Mouse (Mus musculus) forebrain, embryonic 16.5 days (tissue): Measurements from ENCODE around the gene Nmrk1. TPM values are rescaled to one million over a fixed set of nuclear protein-coding genes. Genes with fewer than 3 reads are reported as not detected.

Experiments used
- ATAC-seq: fragments of 200-750 bp; cut with Nextera tagmentation; 2 replicates; pipeline ENCODE4 v1.8.0; 2017; ENCODE audit warnings: mild to moderate bottlenecking, moderate library complexity
- H3K27ac ChIP-seq: fragments of 300-500 bp; sonication (generic); 2 replicates; pipeline ENCODE4 v1.5.1; 2014; ENCODE audit warnings: low read length, control low read depth
- H3K27me3 ChIP-seq: fragments of 300-500 bp; sonication (generic); replicated peaks from 2 replicates; pipeline ENCODE4 v1.6.1; 2014; ENCODE audit warnings: low read length; ENCODE audit not compliant: control insufficient read depth, insufficient read depth
- H3K36me3 ChIP-seq: fragments of 300-500 bp; sonication (generic); 2 replicates; pipeline ENCODE4 v1.6.1; 2014; ENCODE audit not compliant: control insufficient read depth, insufficient read depth
- H3K4me1 ChIP-seq: fragments of 300-500 bp; sonication (generic); replicated peaks from 2 replicates; pipeline ENCODE4 v1.6.1; 2014; ENCODE audit warnings: low read length; ENCODE audit not compliant: control insufficient read depth, insufficient read depth
- H3K4me2 ChIP-seq: fragments of 300-500 bp; sonication (generic); 2 replicates; pipeline ENCODE4 v1.6.1; 2014; ENCODE audit warnings: mild to moderate bottlenecking, low read length, control low read depth
- H3K4me3 ChIP-seq: fragments of 300-500 bp; sonication (generic); replicated peaks from 2 replicates; pipeline ENCODE4 v1.5.1; 2014; ENCODE audit warnings: mild to moderate bottlenecking, low read length, control low read depth
- H3K9ac ChIP-seq: fragments of 300-500 bp; sonication (generic); replicated peaks from 2 replicates; pipeline ENCODE4 v1.6.1; 2014; ENCODE audit warnings: low read depth, low read length, control low read depth
- H3K9me3 ChIP-seq: fragments of 300-500 bp; sonication (generic); 2 replicates; pipeline ENCODE4 v1.6.1; 2016; ENCODE audit warnings: low read length; ENCODE audit not compliant: control insufficient read depth
- WGBS: fragments of 180-500 bp; shearing (Covaris S2); extraction: QIAGEN DNeasy Blood & Tissue Kit; methylation state at CpG from one replicate; pipeline ENCODE4 v1.1.7; 2014; 5-methylcytosine and 5-hydroxymethylcytosine counted together
- polyA plus RNA-seq: library from polyadenylated mRNA; unstranded; fragments of >200 nt; fragmentation: Nextera tagmentation; extraction: Ambion mirVana; gene quantifications from 2 replicates; pipeline ENCODE4 v1.2.1, GENCODE M21; 2015

Nmrk1 gene
- polyA plus RNA-seq, 1 experiment from 2014 or later, result 4.0 TPM

DNA sequence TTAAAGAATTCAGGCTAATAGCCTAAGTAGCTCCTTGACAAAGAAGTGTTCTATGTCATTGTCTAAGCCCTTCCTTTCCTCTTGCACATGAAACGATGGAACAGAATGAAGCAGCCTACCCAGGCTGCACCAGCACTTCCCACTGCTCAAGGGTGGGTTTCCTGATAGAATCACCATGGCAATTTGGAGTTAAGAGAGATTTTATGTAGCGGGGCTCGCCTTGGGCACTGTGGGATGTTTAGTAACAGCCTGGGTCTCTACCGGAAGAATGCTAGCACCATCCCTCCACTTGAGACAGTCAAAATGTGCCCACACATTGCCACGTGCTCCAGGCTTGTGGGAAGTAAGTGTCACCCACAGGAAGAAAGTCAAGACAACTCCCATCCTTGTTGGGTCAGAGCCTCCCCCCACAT, 40.8 kb upstream of the Nmrk1 start:
- Histone ChIP-seq H3K9me3 (no peaks in the 10 kb centered on the region), H3K4me3 (no peak overlapping the region), H3K4me1 (no peaks in the 10 kb centered on the region), H3K4me2 (no peak overlapping the region), H3K27me3 (no peaks in the 10 kb centered on the region), H3K36me3 (no peaks in the 10 kb centered on the region), H3K9ac (no peak overlapping the region), H3K27ac (no peak overlapping the region)
- ATAC-seq, result no peak
- WGBS, result 45% methylated on average over 5 of the region's 5 CpGs

DNA sequence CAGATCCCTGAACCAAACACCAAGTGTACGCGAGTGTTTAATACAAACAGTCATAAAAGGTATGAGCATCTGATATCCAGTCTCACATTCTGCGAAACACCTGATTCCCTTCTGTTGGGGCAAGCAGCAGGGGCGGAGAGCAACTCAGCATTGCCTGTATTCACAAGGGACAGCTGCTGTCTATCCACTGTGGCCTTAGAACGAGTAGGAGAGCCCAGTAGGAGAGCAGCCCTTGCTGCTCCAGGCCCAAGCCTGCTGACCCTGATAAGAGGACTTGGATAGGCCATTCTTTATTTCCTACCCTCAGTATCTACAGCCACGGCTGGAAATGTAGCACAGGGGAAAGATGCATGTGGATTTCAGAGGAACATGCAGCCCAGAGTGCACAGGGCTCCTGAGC, 38.8 kb upstream of the Nmrk1 start:
- ATAC-seq, result no peak
- no peak overlapping the region for H3K27ac ChIP-seq
- H3K4me3 ChIP-seq, result no peak overlapping the region
- no peaks in the 10 kb centered on the region for H3K27me3 ChIP-seq
- H3K9me3 ChIP-seq, result no peaks in the 10 kb centered on the region
- H3K36me3 ChIP-seq, result no peaks in the 10 kb centered on the region
- no peak overlapping the region for H3K9ac ChIP-seq
- no peak overlapping the region for H3K4me2 ChIP-seq
- 84% methylated on average over 6 of the region's 6 CpGs for WGBS
- no peaks in the 10 kb centered on the region for H3K4me1 ChIP-seq

DNA sequence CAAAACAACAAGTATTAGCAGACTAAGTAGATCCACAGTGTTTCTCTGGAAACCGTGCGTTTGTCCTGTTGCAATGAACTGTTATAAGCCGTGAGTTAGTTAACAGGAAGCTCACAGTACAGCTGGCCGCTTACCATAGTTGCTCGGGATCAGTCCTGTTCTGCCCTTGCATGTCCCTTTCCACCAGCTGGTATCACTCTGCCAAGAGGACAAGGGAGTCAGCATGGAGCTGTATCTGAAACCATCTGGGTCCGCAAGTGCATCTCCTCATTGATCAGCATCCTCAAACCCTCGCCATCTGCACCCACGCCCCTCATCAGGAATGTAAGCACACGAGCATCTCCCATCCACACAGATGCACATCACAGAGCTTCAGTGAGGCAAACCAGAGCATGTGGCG, 38.0 kb upstream of the Nmrk1 start:
- H3K9ac ChIP-seq, result no peak overlapping the region
- no peaks in the 10 kb centered on the region for H3K36me3 ChIP-seq
- no peaks in the 10 kb centered on the region for H3K27me3 ChIP-seq
- H3K9me3 ChIP-seq, result no peaks in the 10 kb centered on the region
- H3K4me3 ChIP-seq, result no peak overlapping the region
- WGBS, result 83% methylated on average over 10 of the region's 10 CpGs
- H3K4me1 ChIP-seq, result no peaks in the 10 kb centered on the region
- no peak overlapping the region for H3K27ac ChIP-seq
- no peak overlapping the region for H3K4me2 ChIP-seq
- ATAC-seq, result no peak

DNA sequence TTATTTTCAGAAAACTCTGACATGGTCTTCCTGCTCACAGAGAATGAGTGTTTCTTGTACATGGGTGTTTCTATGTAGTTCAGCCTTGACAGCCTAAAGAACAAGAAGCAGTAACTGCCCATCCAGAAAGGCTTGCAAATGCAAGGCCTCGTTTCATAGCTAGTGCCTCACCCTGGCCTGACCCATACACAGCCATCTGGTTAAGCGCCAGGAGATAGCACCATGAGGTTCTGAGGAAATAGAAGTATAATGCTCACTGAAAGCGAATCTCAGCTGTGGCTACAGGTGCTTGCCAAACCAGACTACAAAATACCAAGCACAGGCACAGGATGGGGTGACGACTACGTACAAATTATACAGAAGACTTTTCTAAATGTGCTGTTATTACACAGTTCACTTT, 34.9 kb upstream of the Nmrk1 start:
- Histone ChIP-seq H3K9ac (no peak overlapping the region), H3K36me3 (no peaks in the 10 kb centered on the region), H3K4me1 (no peaks in the 10 kb centered on the region), H3K27me3 (no peaks in the 10 kb centered on the region), H3K4me3 (no peak overlapping the region), H3K27ac (no peak overlapping the region), H3K9me3 (no peaks in the 10 kb centered on the region), H3K4me2 (no peak overlapping the region)
- 89% methylated on average over 5 of the region's 5 CpGs for WGBS
- ATAC-seq, result no peak

DNA sequence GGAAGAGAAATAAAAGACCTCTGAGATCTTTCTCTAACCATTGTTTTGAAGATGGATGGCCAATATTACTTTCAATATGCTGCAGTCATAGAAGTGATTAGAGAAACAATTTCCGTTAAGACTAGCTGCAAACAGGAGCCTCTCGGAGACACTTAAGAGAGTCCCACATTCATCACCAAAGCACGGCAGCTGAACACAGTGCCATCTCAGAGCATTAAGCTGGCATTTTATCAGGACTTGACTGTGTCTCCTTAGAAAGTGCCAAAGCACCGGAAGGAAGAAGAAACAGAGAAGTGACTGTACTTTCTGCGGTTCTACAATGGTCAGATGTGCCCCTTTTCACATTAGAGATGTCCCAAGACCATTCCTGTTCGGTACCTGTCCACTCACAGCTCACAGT, 34.0 kb upstream of the Nmrk1 start:
- Histone ChIP-seq H3K27me3 (no peaks in the 10 kb centered on the region), H3K27ac (no peak overlapping the region), H3K36me3 (no peaks in the 10 kb centered on the region), H3K9ac (no peak overlapping the region), H3K4me1 (no peaks in the 10 kb centered on the region), H3K9me3 (no peaks in the 10 kb centered on the region), H3K4me2 (no peak overlapping the region), H3K4me3 (no peak overlapping the region)
- 89% methylated on average over 6 of the region's 6 CpGs for WGBS
- no peak for ATAC-seq

DNA sequence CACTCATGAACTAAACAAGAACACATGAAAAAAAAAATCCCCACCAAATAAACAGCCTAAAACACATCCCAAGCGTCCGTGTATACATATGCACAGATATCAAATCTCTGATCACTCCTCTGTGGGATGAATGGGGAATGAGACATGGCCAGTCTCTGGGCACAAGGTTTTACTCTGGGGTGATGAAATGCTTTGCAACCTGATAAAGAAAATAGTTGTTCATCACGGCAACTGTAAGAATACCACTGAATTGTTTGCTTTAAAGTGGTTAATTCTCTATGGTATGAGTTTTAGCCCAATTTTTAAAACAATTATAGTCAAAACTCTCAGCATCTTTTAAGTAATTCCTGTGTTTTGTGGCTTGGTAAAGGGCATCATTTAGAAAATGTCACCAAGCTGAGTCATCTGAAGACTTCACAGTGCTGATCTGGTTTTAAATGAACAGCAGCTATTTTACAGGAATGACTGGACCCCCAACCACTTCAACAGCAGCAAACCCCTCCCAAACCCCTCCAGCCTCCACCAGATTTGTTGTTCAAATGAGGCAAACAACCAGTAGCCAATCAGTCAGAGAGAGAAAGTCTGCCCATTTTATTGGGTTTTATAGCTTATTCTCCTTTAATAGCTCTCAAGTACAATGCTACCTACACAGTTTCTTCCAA, 33.4 kb upstream of the Nmrk1 start:
- Histone ChIP-seq H3K9me3 (no peaks in the 10 kb centered on the region), H3K36me3 (no peaks in the 10 kb centered on the region), H3K4me2 (no peak overlapping the region), H3K4me1 (no peaks in the 10 kb centered on the region), H3K27me3 (no peaks in the 10 kb centered on the region), H3K9ac (no peak overlapping the region), H3K27ac (no peak overlapping the region), H3K4me3 (no peak overlapping the region)
- no peak for ATAC-seq
- WGBS, result 94% methylated on average over 3 of the region's 3 CpGs

DNA sequence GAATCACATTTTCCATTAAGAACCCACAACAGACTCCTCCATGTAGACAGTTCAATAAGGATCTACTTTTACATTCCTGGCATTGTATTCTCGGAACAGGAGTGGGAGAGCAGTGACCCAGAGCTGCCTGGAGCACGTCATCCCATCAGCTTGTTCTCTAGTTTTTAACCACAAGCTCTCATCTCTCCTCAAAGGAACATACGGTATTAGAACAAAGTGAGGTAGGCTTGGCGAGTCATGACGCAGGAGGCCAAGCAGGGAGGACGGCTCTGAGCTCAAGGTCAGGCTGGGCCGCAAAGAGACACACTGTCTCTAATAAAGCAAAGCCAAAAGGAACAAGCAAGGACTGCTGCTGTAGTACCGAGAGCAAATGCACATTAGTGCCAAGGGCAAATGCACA, 32.7 kb upstream of the Nmrk1 start:
- Histone ChIP-seq H3K4me1 (no peaks in the 10 kb centered on the region), H3K4me3 (no peak overlapping the region), H3K36me3 (no peaks in the 10 kb centered on the region), H3K27me3 (no peaks in the 10 kb centered on the region), H3K4me2 (no peak overlapping the region), H3K9ac (no peak overlapping the region), H3K9me3 (no peaks in the 10 kb centered on the region), H3K27ac (no peak overlapping the region)
- ATAC-seq, result no peak
- WGBS, result 85% methylated on average over 8 of the region's 8 CpGs

DNA sequence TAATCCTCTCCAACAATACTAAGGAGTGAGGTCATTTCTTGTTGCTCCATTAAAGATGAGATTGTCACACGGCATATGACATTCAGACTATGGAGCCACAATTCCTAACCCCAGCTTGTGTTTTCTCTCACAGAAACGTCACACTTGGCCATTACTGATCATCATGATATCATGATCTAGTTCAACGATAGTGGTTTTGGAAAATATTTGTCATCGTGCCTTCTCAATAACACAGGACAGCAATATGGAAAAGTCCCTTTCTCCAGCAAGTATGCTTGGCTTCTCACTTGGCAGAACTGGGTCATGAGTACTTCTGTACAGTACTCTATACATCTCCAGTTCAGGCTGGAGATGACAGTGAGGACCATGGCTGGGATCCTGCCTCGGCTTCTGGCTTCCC, 32.1 kb upstream of the Nmrk1 start:
- ATAC-seq, result no peak
- no peak overlapping the region for H3K9ac ChIP-seq
- no peaks in the 10 kb centered on the region for H3K4me1 ChIP-seq
- H3K27ac ChIP-seq, result no peak overlapping the region
- no peaks in the 10 kb centered on the region for H3K9me3 ChIP-seq
- H3K27me3 ChIP-seq, result no peaks in the 10 kb centered on the region
- no peak overlapping the region for H3K4me3 ChIP-seq
- H3K4me2 ChIP-seq, result no peak overlapping the region
- H3K36me3 ChIP-seq, result no peaks in the 10 kb centered on the region
- 88% methylated on average over 5 of the region's 5 CpGs for WGBS

DNA sequence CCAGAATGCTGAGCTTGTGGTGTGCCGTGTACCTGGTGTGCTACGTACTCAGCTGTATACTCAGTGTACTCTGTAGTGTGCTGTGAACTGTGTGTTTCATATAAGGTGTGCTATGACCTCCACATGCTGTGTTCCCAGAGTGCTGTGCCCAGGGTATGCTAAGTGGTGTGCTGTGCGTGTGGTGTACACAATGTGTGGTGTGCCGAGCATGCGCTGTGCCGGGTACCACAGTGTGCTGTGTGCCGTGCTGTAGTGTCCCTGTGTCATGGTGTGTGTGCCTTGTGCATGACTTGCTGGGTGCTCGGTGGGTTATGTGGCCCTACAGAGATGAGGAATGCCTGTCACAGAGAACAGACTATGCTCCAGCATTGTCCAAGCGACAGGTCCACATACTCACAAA, 31.1 kb upstream of the Nmrk1 start:
- ATAC-seq, result no peak
- 94% methylated on average over 9 of the region's 9 CpGs for WGBS
- H3K27me3 ChIP-seq, result no peaks in the 10 kb centered on the region
- no peaks in the 10 kb centered on the region for H3K36me3 ChIP-seq
- H3K9me3 ChIP-seq, result no peaks in the 10 kb centered on the region
- H3K9ac ChIP-seq, result no peak overlapping the region
- H3K4me3 ChIP-seq, result no peak overlapping the region
- no peak overlapping the region for H3K27ac ChIP-seq
- no peaks in the 10 kb centered on the region for H3K4me1 ChIP-seq
- no peak overlapping the region for H3K4me2 ChIP-seq

DNA sequence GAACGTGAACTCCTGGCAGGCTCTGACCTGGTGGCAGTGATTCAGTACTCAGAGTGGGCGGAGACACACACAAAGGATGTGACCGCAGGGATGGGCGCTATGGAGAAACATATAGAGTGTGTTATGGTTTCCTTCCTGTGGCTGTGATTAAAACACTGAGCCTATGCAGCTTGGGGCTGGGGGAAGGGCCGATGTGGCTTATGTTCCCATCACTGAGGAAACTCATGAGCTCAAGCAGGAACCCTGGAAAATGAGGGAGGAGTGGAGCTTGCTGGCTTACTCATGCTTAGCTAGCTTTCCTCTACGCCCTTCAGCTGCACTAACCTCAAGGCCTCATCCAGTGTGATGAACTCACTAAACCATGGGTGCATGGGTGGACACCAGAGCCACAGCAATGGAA, 28.7 kb upstream of the Nmrk1 start:
- H3K4me2 ChIP-seq, result no peak overlapping the region
- WGBS, result 75% methylated on average over 6 of the region's 6 CpGs
- no peaks in the 10 kb centered on the region for H3K9me3 ChIP-seq
- no peak overlapping the region for H3K4me3 ChIP-seq
- no peak overlapping the region for H3K27ac ChIP-seq
- H3K27me3 ChIP-seq, result no peaks in the 10 kb centered on the region
- no peaks in the 10 kb centered on the region for H3K36me3 ChIP-seq
- H3K9ac ChIP-seq, result no peak overlapping the region
- H3K4me1 ChIP-seq, result no peaks in the 10 kb centered on the region
- no peak for ATAC-seq
